ENCODE assay signal across 19 mouse cellular contexts in the genomic region with DNA sequence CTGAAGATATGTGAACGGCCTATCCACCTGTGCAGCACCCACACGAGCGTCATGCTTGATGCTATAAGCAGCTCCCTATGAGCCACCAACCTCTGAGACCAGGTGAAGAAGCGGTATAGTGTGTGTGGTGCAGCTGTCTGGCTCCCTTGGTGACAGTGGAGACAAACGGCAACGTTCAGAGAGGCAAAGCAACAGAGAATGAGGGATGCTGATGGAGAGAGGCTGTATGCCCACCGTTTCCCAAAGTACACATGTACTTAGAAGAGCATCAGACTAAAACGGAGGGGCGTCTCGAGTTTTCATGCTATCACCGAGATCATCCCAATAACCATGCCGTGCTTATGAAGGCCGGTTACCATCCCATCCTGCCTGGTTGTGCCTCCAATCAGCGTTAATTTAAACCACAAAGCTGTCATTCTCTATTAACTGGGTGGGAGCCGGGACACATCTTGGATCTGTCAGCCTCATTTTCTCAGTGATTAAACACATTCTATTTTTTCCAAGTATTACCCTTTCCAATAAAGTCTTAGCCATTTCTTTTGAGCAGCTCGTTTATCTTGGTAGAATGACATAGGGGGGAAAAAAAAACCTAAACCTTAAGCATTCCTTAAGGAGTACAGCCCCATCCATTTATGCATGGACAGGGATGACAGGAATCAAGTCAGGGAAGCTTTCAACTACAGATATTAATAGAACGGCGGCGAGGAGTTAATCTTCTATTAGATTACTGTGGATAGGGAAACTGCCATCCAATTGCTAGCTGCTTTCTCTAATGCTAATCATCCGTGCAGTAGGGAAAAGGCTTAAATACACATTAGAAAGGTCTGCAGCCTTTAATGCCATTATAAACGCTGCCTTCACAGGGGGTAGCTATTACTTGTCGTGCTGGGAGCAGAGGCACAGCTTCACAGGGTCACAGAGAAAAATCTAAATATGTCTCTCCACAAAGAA.
DNase-seq lines count a peak whose midpoint lies in the region; ATAC-seq and TF ChIP-seq lines count a peak whose summit lies in the region.
"Had no signal": no experiment of that assay in that cellular context is flagged by ENCODE, and none has a peak within 500 bp of the region (broad histone marks: within the 10 kb centered on the region; RNA-seq: fewer than 3 reads in every experiment).

No protein-coding gene starts in this region.

- peaks cover 66% of the 10 kb centered on the region for H3K4me1 ChIP-seq in cerebellum, adult 2 months (ENCODE audit: control insufficient read depth, insufficient read depth, low read length)
- H3K4me1 ChIP-seq in hindbrain, embryonic 15.5 days (replicated peaks), result peaks cover 44% of the 10 kb centered on the region
- peaks cover 68% of the 10 kb centered on the region for H3K4me1 ChIP-seq in neural tube, embryonic 13.5 days (replicated peaks)
- H3K4me1 ChIP-seq in liver, postnatal 0 days (ENCODE audit: insufficient read depth), result no peaks in the 10 kb centered on the region

- no peaks in the 10 kb centered on the region for H3K36me3 ChIP-seq in hindbrain, embryonic 15.5 days
- no peaks in the 10 kb centered on the region for H3K36me3 ChIP-seq in neural tube, embryonic 13.5 days
- no peaks in the 10 kb centered on the region for H3K36me3 ChIP-seq in liver, postnatal 0 days (replicated peaks; ENCODE audit: insufficient read depth, low read length)
- H3K36me3 ChIP-seq: heart, embryonic 13.5 days had no signal

- TF ChIP-seq POLR2A in cerebellum, adult 2 months (IDR thresholded peaks at IDR 0.05; ENCODE audit: borderline replicate concordance, insufficient read depth, low read length), result no peak

- peak overlapping the region; percentile 86 for H3K27ac ChIP-seq in cerebellum, adult 2 months (ENCODE audit: insufficient read depth, low read length)
- H3K27ac ChIP-seq in hindbrain, embryonic 15.5 days (replicated peaks), result peak overlapping the region; percentile 57; the same call in 1 of the 2 replicates
- peak overlapping the region; percentile 67 for H3K27ac ChIP-seq in neural tube, embryonic 13.5 days (replicated peaks)
- H3K27ac ChIP-seq in liver, postnatal 0 days (ENCODE audit: low read depth), result no peak overlapping the region
- H3K27ac ChIP-seq: heart, embryonic 13.5 days had no signal

- no peaks in the 10 kb centered on the region for H3K9me3 ChIP-seq in hindbrain, embryonic 15.5 days
- no peaks in the 10 kb centered on the region for H3K9me3 ChIP-seq in neural tube, embryonic 13.5 days
- no peaks in the 10 kb centered on the region for H3K9me3 ChIP-seq in liver, postnatal 0 days (ENCODE audit: low read length)
- H3K9me3 ChIP-seq: heart, embryonic 13.5 days had no signal

- 34% methylated on average over 22 of the region's 22 CpGs for WGBS in cerebellum, adult 2 months
- 37% methylated on average over 22 of the region's 22 CpGs for WGBS in hindbrain, embryonic 15.5 days
- 43% methylated on average over 22 of the region's 22 CpGs for WGBS in neural tube, embryonic 13.5 days
- 78% methylated on average over 22 of the region's 22 CpGs for WGBS in liver, postnatal 0 days (ENCODE audit: insufficient replicate concordance)

- no peaks in the 10 kb centered on the region for H3K27me3 ChIP-seq in cerebellum, adult 2 months (ENCODE audit: control insufficient read depth, insufficient read depth, low read length)
- 0 out of 2 replicates have a peak, but pooled peaks cover 8% of the 10 kb centered on the region for H3K27me3 ChIP-seq in hindbrain, embryonic 15.5 days
- no peaks in the 10 kb centered on the region for H3K27me3 ChIP-seq in neural tube, embryonic 13.5 days
- no peaks in the 10 kb centered on the region for H3K27me3 ChIP-seq in liver, postnatal 0 days (ENCODE audit: insufficient read depth, low read length)
- H3K27me3 ChIP-seq: heart, embryonic 13.5 days had no signal

- no peak overlapping the region for H3K4me3 ChIP-seq in cerebellum, adult 2 months (replicated peaks; ENCODE audit: insufficient read depth, low read depth, low read length)
- H3K4me3 ChIP-seq in hindbrain, embryonic 15.5 days, result no peak overlapping the region
- H3K4me3 ChIP-seq in neural tube, embryonic 13.5 days, result no peak overlapping the region
- H3K4me3 ChIP-seq in liver, postnatal 0 days (ENCODE audit: low read depth, low read length), result no peak overlapping the region
- H3K4me3 ChIP-seq: heart, embryonic 13.5 days; myocyte had no signal

- ATAC-seq in hindbrain, embryonic 15.5 days (ENCODE audit: low FRiP score, low read depth), result no peak
- no peak for ATAC-seq in neural tube, embryonic 13.5 days (ENCODE audit: low read depth)
- no peak for ATAC-seq in liver, postnatal 0 days

- peak overlapping the region; percentile 37 for H3K4me2 ChIP-seq in hindbrain, embryonic 15.5 days
- peak overlapping the region; percentile 22 for H3K4me2 ChIP-seq in neural tube, embryonic 13.5 days
- H3K4me2 ChIP-seq in liver, postnatal 0 days (ENCODE audit: low read depth, low read length), result no peak overlapping the region
- H3K4me2 ChIP-seq: heart, embryonic 13.5 days; liver, embryonic 11.5 days had no signal

- no peak for TF ChIP-seq EP300 in liver, postnatal 0 days (IDR thresholded peaks at IDR 0.05; ENCODE audit: low read depth)

- no peak overlapping the region for H3K9ac ChIP-seq in hindbrain, embryonic 15.5 days
- H3K9ac ChIP-seq in neural tube, embryonic 13.5 days, result no peak overlapping the region
- no peak overlapping the region for H3K9ac ChIP-seq in liver, postnatal 0 days (replicated peaks)
- H3K9ac ChIP-seq: heart, embryonic 13.5 days had no signal

- TF ChIP-seq CTCF in cerebellum, adult 2 months (IDR thresholded peaks at IDR 0.05; ENCODE audit: borderline replicate concordance, insufficient read depth, low read depth, low read length), result no peak
- TF ChIP-seq CTCF in liver, postnatal 0 days (IDR thresholded peaks at IDR 0.05; ENCODE audit: low read depth), result no peak

- DNase-seq in cerebellum, adult 2 months, result peak in 1 of 2 experiments; percentile 57
- no peak for DNase-seq in cerebellum, postnatal 14 days
- DNase-seq in Muller cell, postnatal 12 days (ENCODE audit: inconsistent ontology term), result peak; percentile 14
- DNase-seq in liver, postnatal 0 days, result no peak
- DNase-seq in embryo, embryonic 9.5 days (ENCODE audit: extremely low spot score), result no peak
- no peak for DNase-seq in kidney, adult 8-10 months
- DNase-seq: adrenal gland, postnatal 10 days; cerebellum, adult 9-11 months; heart, postnatal 4 days; kidney, adult 11 months; kidney, postnatal 36 days; left cerebral cortex, postnatal 4 days; spleen, adult 18-20 months; thymus, postnatal 14 days had no signal
